Mouse (Mus musculus) small intestine, adult 2 months (tissue): ENCODE measurements around the gene Kcnk6. TPM values are rescaled to one million over a fixed set of nuclear protein-coding genes. Genes with fewer than 3 reads are reported as not detected.

ENCODE experiments used
- H3K27ac ChIP-seq: fragments of 200-500 bp; 2 replicates; pipeline ENCODE4 v1.5.1; 2012; ENCODE audit warnings: low read depth, low read length, control low read depth, inconsistent platforms; ENCODE audit not compliant: insufficient read depth
- H3K27me3 ChIP-seq: fragments of 200-500 bp; 2 replicates; pipeline ENCODE4 v1.6.1; 2012; ENCODE audit warnings: mild to moderate bottlenecking, moderate library complexity, low read length, inconsistent platforms; ENCODE audit not compliant: control insufficient read depth, insufficient read depth
- H3K36me3 ChIP-seq: fragments of 200-500 bp; 2 replicates; pipeline ENCODE4 v1.6.1; 2012; ENCODE audit warnings: mild to moderate bottlenecking, low read length, control low read depth, inconsistent platforms; ENCODE audit not compliant: control insufficient read depth, insufficient read depth
- H3K4me1 ChIP-seq: fragments of 200-500 bp; 2 replicates; pipeline ENCODE4 v1.6.1; 2012; ENCODE audit warnings: low read length, inconsistent platforms, mixed read lengths; ENCODE audit not compliant: control insufficient read depth, insufficient read depth, insufficient read length
- H3K4me3 ChIP-seq: fragments of 200-500 bp; 2 replicates; pipeline ENCODE4 v1.5.1; 2012; ENCODE audit warnings: low read depth, mild to moderate bottlenecking, control low read depth, inconsistent platforms, low read length, moderate library complexity
- CTCF ChIP-seq: fragments of 200-500 bp; IDR thresholded peaks from 2 replicates; pipeline ENCODE4 v1.5.1; 2012; ENCODE audit warnings: low read depth, mild to moderate bottlenecking, control low read depth, inconsistent platforms, low read length, moderate library complexity, mixed read lengths; ENCODE audit not compliant: insufficient replicate concordance, insufficient read length; ENCODE audit errors: extremely low read depth
- POLR2A ChIP-seq: fragments of 200-500 bp; IDR thresholded peaks from 2 replicates; pipeline ENCODE4 v1.6.1; 2012; ENCODE audit warnings: low read depth, mild to moderate bottlenecking, control low read depth, inconsistent platforms, low read length, moderate library complexity
- WGBS: fragments of 180-500 bp; shearing (Covaris S2); methylation state at CpG from one replicate; pipeline ENCODE4 v1.1.7; 2018; 5-methylcytosine and 5-hydroxymethylcytosine counted together
- polyA plus RNA-seq: library from polyadenylated mRNA; depleted of rRNA; stranded (reverse); fragments of >200 nt; gene quantifications from 2 replicates; pipeline ENCODE4 v1.2.3, GENCODE M21; 2012

Kcnk6 gene
- polyA plus RNA-seq, 1 experiment = 42.4 TPM

- peaks cover 50% of the 10 kb centered on the region for H3K4me1 ChIP-seq
- peaks cover 61% of the 10 kb centered on the region for H3K36me3 ChIP-seq
- TF ChIP-seq POLR2A (no peak), CTCF (no peak)
- H3K27ac ChIP-seq = peak overlapping the region; percentile 48
- WGBS = 23% methylated on average over 1 of the region's 1 CpGs
- H3K27me3 ChIP-seq = no peaks in the 10 kb centered on the region
- no peak overlapping the region for H3K4me3 ChIP-seq
These were observed 25.1 kb upstream of the Kcnk6 start for GRCm38 (mm10) chr7:29257368-29257767.

GRCm38 (mm10) chr7:29255875-29256274 is 23.6 kb upstream of the Kcnk6 start:
- H3K36me3 ChIP-seq = peaks cover 55% of the 10 kb centered on the region
- no peak overlapping the region for H3K4me3 ChIP-seq
- TF ChIP-seq CTCF = no peak
- H3K27me3 ChIP-seq = no peaks in the 10 kb centered on the region
- 30% methylated on average over 4 of the region's 4 CpGs for WGBS
- peak overlapping the region; percentile 34; the same call in 1 of the 2 replicates for H3K27ac ChIP-seq
- H3K4me1 ChIP-seq = peaks cover 59% of the 10 kb centered on the region

GRCm38 (mm10) chr7:29253842-29254241 is 21.5 kb upstream of the Kcnk6 start:
- peak overlapping the region; percentile 7; the same call in 1 of the 2 replicates for H3K4me3 ChIP-seq
- H3K27me3 ChIP-seq = no peaks in the 10 kb centered on the region
- peaks cover 40% of the 10 kb centered on the region for H3K36me3 ChIP-seq
- H3K27ac ChIP-seq = peak overlapping the region; percentile 98
- TF ChIP-seq POLR2A (peak; percentile 60; the same call in 1 of the 2 replicates), CTCF (no peak)
- 15% methylated on average over 5 of the region's 5 CpGs for WGBS
- peaks cover 68% of the 10 kb centered on the region for H3K4me1 ChIP-seq

GRCm38 (mm10) chr7:29251166-29251565 is 18.9 kb upstream of the Kcnk6 start:
- H3K36me3 ChIP-seq = peaks cover 25% of the 10 kb centered on the region
- WGBS = 31% methylated on average over 3 of the region's 3 CpGs
- peak overlapping the region; percentile 100 for H3K27ac ChIP-seq
- H3K4me1 ChIP-seq = peaks cover 54% of the 10 kb centered on the region; the same call in 1 of the 2 replicates
- no peak for TF ChIP-seq CTCF
- no peak; the same call in 1 of the 2 replicates for TF ChIP-seq POLR2A
- no peak overlapping the region for H3K4me3 ChIP-seq
- no peaks in the 10 kb centered on the region for H3K27me3 ChIP-seq

- Histone ChIP-seq H3K27me3 (no peaks in the 10 kb centered on the region), H3K27ac (peak within 1 kb of the TSS; percentile 100), H3K4me3 (peak within 1 kb of the TSS; percentile 90), H3K36me3 (peaks cover 20% of the 10 kb centered on the region), H3K4me1 (peaks cover 37% of the 10 kb centered on the region)
- 15% methylated on average over 20 of the region's 20 CpGs for WGBS
- TF ChIP-seq POLR2A (peak; percentile 91), CTCF (peak; percentile 37; the same call in 1 of the 2 replicates)
These were observed 16.0 kb upstream of the Kcnk6 start, which contains the start of gene 2200002D01Rik for GRCm38 (mm10) chr7:29248261-29248841. TSS of gene 2200002D01Rik (minus strand) at chr7:29248466.

GRCm38 (mm10) chr7:29247706-29248105 is 15.4 kb upstream of the Kcnk6 start:
- Histone ChIP-seq H3K27ac (peak overlapping the region; percentile 100), H3K4me1 (peaks cover 31% of the 10 kb centered on the region), H3K36me3 (peaks cover 20% of the 10 kb centered on the region), H3K4me3 (peak overlapping the region; percentile 90), H3K27me3 (no peaks in the 10 kb centered on the region)
- 13% methylated on average over 19 of the region's 19 CpGs for WGBS
- TF ChIP-seq CTCF (no peak), POLR2A (no peak)

- peak overlapping the region; percentile 90 for H3K4me3 ChIP-seq
- H3K4me1 ChIP-seq = peaks cover 28% of the 10 kb centered on the region
- WGBS = 10% methylated on average over 16 of the region's 16 CpGs
- H3K27me3 ChIP-seq = no peaks in the 10 kb centered on the region
- peak; percentile 91 for TF ChIP-seq CTCF
- TF ChIP-seq POLR2A = peak; percentile 9; the same call in 1 of the 2 replicates
- peak overlapping the region; percentile 100 for H3K27ac ChIP-seq
- peaks cover 20% of the 10 kb centered on the region for H3K36me3 ChIP-seq
These were observed 15.0 kb upstream of the Kcnk6 start for GRCm38 (mm10) chr7:29247314-29247700.
